Mouse (Mus musculus): ENCODE measurements around the gene Aplp2. TPM values are rescaled to one million over a fixed set of nuclear protein-coding genes. Genes with fewer than 3 reads are reported as not detected.

Aplp2 gene
- total RNA-seq, 1 experiment from 2014 or later = 59.2 TPM

DNA sequence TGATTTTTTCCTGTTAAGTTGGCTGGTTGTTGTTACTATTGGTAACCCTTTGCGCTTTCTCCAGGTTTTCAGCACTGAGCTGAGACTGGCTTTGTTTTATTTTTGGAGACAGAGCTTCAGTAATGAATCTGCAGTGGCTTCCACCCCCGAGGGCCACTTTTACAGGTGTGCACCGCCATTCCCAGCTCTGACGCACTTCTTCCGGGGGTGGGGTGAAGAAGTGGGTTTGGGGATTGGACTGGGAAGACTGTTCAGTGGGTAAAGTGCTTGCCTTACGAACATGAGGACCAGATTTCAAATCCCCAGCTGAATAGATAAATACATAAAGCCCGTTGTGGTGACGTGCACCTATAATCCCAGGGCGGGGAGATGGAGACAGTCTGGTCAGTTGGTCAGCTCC is 23.9 kb upstream of the Aplp2 start:
- ATAC-seq (ENCODE audit: extremely low read depth, insufficient number of reproducible peaks, low FRiP score, poor library complexity, severe bottlenecking) = no peak

DNA sequence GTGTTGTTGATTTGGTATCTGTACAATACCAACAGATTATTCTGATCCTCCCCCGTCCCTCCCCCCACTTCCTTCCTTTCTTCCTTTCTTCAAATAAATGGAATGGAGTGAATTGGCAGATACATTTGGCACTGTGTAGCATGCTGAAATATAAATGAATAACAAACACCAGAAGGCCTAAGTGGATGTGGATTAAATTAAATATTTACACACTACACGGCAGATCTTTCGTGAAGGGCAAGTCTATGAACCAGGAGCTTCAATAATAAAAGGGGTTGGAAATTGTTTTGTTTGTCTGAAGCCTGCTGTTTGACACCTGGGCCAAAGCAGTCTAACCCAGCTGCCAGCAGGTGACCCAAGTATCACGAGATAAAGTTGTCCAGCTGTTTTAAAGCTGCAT is 23.4 kb upstream of the Aplp2 start:
- no peak for ATAC-seq (ENCODE audit: extremely low read depth, insufficient number of reproducible peaks, low FRiP score, poor library complexity, severe bottlenecking)

DNA sequence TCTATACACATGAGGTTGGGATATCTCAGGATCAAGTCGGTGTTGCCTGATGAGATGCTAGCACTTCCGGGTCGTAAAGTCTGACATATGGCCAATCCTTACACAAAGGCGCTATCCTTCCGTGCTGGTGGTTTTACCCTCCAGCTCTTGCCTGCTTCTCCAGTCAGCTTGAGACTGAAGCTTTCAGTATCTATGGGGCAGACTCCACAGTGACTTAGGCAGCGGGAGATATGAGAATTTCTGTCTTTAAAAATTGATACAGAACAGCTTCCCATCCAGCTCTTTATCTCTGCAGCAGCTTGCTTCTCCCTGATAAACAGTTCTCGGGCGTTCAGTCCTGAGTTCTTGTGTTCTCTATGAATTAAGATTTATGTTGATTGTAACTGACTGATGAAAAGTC is 14.9 kb upstream of the Aplp2 start:
- no peak for ATAC-seq (ENCODE audit: extremely low read depth, insufficient number of reproducible peaks, low FRiP score, poor library complexity, severe bottlenecking)

DNA sequence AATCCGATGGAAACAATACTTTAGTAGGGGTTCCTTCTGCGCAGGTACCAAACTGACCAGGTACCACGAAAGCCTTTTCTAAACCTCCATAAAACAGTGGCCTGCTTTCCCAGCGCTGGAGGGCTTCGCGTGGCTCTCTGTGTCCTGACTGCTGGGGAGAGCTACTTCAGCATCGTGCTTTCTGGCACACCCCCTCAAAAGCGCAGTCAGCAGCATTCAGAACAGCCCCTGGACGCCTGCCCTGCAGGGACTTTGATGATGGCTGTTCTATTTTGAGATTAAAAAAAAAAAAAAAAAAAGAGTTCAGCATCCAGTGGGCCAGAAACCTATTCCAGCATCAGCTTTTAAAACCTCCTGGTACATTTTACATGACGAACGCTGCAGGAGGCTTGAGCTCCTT is 14.2 kb upstream of the Aplp2 start:
- no peak for ATAC-seq (ENCODE audit: extremely low read depth, insufficient number of reproducible peaks, low FRiP score, poor library complexity, severe bottlenecking)

DNA sequence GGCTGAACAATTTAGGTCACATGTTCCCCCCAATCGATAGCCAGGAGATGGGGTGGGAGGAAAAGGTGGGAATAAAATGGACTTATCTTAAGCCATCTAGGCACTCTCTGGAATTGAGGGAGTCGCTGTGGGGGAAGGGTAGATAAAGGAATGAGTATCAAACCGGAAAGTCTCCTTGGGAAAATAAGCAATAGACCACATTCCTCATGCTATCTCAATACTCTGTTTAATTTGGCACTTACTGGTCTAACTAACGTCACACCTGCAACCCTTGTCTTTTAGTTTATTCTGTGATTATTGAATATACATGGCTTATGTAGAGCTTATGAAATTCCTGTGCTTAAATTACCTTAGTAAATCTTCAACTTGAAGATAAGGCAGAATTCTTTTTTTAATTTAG is 11.9 kb upstream of the Aplp2 start:
- ATAC-seq (ENCODE audit: extremely low read depth, insufficient number of reproducible peaks, low FRiP score, poor library complexity, severe bottlenecking) = no peak

DNA sequence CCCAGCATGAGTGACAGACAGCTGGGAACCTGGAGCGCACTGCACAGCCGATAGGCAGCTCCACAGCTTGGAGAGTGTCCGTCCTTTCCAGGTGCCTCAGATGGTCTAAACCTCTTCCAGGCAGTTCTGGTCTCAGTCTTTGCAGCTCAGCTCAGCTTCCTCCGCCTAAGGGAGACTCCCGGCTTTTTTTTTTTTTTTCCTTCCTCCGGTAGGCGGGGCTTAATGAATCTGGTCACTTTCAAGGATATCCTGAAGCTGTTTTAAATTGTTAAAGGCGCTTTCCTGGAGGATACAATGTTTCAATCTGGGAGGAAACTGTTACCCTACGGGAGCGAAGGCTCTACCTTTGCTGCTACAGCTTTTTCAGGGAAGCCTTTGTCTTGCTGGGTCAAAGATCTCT is 9.6 kb upstream of the Aplp2 start:
- no peak for ATAC-seq (ENCODE audit: extremely low read depth, insufficient number of reproducible peaks, low FRiP score, poor library complexity, severe bottlenecking)

DNA sequence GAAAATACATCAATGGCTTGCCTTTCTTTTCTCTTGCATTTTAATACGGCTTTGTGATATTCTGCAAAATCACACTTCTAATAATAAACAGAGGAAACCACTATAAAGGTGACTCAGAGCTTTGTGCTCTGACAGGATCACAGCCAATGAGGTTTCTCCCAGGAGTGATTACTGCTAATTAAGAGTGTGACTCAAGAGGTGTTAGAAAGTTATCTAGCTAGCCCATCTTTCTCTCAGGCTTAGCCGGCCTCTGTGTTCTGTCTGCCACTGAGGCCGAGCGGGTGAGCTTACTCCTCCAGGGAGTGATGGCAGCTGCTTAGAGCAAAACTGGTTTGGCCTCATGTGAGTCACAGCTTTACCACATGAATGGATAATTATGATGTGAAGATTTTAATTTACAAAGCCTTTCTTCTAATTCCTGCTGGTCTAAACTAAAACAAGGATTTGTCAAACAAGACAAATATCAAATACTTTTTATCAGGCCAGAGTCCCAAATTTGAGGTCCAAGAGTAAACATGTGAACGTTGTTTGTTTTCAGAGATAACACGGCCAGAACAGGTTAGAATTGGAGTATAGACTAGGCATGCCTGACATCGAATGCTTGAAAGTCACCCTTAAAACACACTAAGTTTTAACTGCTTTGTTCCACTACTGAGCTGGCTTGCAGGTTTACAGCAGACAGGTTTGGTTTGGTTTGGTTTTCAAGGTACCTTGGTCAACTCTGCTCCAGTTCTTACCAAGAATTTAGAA is 6.2 kb upstream of the Aplp2 start:
- no peak for ATAC-seq (ENCODE audit: extremely low read depth, insufficient number of reproducible peaks, low FRiP score, poor library complexity, severe bottlenecking)

DNA sequence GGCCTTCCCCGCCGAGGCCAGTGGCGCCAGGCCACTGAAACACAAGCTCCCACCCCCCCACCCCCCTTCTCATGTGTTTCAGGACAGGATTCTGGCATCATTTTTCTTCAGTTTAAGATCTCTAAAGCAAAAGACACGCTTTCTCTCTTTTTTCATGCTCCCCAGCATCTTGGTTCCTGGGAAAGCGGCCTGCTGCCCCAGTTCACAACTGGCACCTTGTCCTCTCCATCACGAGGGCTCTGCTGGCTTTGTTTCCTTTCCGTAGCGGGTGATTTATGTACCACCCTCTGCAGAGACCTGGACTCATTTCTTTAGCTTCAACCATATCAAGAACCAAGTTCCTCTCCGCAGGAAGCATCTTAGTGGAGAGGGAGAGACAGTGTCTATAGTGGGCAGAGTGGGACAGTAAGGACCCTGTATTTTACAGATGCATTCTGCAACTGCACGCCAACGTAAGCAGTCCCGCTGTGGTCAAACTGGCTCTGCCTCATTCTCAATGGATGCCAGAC is 939 bp upstream of the Aplp2 start:
- ATAC-seq (ENCODE audit: extremely low read depth, insufficient number of reproducible peaks, low FRiP score, poor library complexity, severe bottlenecking) = no peak

DNA sequence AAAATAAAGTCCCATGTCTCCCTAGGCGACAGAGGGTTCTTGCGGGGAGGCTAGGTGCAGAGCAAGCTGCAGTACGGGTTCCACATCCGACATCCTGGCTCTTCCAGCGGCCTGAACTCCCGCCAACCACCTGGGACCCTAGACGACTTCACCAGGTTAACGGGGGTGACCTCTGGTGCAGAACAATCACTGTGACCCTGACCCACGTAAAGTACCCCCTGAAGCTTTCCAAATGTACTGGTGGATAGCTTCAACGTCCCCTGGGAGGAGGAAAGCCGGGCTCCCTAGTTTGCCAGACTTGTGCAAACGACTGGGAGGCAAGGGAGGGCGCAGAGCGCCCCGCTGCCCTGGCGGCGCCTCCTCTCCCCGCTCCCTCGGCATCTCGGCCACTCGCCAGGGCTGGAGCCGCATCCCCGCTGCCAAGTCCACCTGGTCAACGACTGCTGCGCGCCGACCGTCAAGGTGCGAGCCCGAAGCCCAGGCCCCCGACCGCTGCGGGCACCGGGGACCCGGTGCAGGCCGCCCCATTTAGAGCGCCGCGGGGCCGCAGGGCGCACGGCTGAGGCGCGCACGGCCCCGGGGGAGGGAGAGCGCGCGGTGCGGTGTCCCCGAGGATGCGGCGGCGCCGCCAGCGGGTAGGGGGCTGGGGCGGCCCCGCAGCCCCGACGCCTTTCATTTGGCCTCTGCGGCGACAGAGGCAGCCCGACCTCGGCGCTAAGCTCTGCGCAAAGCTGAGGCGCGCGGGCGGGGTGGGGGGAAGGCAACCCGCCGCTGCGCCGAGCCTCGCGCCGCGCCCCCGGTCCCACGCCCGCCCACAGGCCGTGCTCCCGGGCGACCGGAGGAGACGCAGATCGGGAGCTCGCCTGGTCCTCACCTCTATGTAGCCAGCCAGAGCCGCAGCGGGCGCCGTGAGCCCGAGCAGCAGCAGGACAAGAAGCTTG is 596 bp downstream of the Aplp2 start:
- no peak for ATAC-seq (ENCODE audit: extremely low read depth, insufficient number of reproducible peaks, low FRiP score, poor library complexity, severe bottlenecking)

DNA sequence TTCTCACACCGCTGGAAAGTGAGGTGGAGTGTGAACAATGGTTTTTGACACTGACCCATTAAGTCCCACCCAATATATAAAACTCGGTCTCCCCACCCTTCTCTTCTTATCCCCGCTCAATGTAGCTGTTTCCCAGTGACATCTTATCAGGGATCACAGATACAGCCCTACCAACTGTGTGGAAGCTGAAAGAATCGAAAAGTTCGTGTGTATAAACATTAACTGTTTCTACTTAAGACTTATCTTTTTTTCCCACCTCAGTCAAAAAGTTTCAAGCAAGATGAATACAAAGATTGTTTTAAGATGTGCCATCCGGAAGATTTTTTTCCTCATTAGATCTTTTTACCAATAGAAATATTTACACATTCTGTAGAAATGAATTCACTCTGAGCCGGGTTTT is 1.5 kb downstream of the Aplp2 start:
- no peak for ATAC-seq (ENCODE audit: extremely low read depth, insufficient number of reproducible peaks, low FRiP score, poor library complexity, severe bottlenecking)

DNA sequence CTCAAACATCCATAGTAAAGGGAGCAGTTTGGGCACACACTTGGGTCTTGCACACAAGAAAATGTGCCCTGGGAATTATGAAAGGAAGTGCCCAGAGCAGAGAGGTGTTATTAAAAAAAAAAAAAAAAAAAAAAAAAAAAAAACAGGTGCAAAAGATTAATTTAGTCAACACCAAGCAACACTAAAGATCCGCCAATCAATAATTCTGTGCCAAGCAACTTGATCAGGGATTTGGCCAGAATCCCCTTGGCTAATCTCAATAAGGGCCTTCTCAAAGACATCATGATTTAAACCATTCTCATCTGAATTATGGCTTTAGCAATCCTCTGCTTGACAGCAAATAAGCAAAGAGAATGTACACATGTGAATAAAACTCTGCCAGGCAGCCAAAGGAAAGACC is 2.1 kb downstream of the Aplp2 start:
- no peak for ATAC-seq (ENCODE audit: extremely low read depth, insufficient number of reproducible peaks, low FRiP score, poor library complexity, severe bottlenecking)

DNA sequence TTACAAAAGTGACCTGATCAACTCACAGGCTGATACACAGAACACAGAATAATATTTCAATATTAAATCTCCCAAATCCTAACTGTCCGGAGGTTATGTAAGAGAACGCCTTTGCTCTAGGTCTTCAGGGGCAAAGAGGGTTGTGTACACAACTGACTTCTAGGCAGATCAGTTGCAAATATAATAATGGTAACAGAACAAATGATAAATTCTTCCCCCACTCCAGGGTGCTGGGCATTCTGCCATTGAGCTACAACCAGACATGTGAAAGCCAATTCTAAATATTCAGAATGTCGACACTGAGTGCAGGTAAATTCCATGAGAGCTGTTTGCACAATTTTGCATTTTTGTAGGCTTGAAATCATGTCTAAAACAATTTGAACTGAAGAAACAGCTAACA is 3.9 kb downstream of the Aplp2 start:
- ATAC-seq (ENCODE audit: extremely low read depth, insufficient number of reproducible peaks, low FRiP score, poor library complexity, severe bottlenecking) = no peak

DNA sequence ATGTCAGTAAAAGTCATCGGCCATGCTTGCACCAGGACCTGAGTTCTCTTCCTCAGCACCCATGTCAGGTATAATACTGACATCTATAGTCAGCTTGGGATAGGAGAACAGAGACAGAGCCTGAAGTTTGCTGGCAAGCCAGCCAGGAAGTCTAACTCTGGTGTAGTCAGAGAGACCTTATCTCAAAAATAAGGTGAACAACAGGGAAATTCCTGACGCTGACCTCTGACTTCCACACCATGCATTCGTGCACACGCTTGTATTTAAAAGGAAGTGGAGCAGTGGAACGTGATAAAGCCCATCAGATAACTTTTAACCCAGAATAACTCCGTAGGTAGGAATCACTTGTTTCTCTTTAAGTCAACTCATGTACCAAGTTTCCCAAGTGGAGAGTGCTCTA is 6.9 kb downstream of the Aplp2 start:
- no peak for ATAC-seq (ENCODE audit: extremely low read depth, insufficient number of reproducible peaks, low FRiP score, poor library complexity, severe bottlenecking)

DNA sequence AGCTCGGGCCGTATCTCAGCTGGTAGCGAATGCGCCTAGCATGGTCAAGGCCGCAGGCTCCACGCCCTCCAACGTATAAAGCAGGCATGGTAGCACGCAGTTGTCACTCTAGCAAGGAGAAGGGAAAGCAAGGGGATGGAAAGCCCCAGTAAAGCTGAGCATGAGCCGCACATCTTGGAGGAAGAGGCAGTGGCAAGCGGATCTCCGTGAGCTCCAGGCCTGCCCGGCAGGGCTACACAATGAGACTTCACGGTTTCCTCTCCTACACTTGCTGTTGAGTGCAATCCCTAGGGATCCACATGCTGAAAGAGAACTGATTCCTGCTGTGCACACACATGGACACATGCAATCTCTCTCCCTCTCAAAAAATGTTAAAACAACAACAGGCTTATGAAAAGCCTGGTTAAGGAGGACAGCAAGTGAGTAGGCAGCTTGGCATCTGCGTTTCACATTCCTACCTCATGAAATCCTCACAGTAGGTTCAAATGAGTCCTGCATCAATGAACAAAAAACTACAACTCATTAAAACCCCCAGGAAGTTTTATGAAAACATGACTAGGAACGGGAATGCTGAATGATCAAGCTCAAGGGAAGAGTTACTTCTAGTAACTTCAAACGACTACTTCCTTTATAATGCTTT is 7.9 kb downstream of the Aplp2 start:
- no peak for ATAC-seq (ENCODE audit: extremely low read depth, insufficient number of reproducible peaks, low FRiP score, poor library complexity, severe bottlenecking)

DNA sequence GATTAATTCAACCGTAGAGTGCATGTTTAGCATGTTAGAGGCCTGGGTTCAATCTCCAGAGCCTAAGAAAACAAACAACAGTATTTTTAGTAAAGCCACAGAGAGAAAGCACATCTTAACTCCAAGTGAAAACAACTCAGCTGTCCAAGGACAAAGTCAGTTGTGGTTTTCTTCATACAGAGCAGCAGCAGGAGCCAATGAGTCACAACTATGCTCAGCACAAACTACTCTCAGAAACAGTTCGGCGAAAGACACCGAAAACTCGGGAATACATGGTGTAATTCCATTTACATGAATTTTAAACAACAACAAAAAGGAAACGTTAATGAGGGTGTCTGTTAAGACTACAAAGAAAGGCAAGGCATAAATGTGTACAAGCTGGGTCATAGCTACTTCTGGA is 8.5 kb downstream of the Aplp2 start:
- ATAC-seq (ENCODE audit: extremely low read depth, insufficient number of reproducible peaks, low FRiP score, poor library complexity, severe bottlenecking) = no peak

DNA sequence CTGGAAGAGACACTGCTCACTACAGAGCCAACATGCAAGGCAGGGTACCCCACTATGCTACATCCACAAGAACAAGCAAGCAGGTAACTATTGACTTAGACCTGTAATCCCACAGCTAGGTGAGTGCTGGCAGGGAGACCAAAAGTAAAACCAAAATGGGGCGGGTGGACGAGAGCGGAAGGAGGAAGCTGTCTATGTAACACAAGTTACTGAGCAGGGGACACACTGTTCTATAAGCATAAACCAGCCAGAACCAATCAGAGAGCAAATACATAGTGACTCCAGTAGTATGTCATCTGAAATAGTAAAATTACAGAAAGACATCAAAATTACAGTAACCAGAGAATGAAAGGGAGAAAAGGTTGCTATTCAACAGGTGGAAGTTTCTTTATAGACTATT is 13.0 kb downstream of the Aplp2 start:
- peak; percentile 30; the same call in 1 of the 2 replicates for ATAC-seq (ENCODE audit: extremely low read depth, insufficient number of reproducible peaks, low FRiP score, poor library complexity, severe bottlenecking)

DNA sequence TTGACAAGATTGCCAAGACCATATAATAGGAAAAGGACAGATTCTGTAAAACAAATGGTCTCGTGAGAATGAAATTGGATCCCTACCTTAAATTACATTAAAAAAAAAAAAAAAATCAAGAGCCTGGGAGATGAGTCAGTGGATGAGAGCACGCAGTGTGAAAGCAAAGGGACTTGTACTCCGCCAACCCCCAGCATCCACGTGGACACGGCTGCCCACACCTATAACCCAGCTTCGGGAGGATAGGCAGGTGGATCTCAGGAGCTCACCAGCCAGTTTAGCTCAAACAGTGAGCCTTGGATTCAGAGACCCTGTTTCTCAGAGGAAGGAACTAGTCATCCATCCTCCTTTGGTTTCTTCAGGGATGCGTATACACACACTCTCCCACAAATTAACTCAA is 13.8 kb downstream of the Aplp2 start:
- ATAC-seq (ENCODE audit: extremely low read depth, insufficient number of reproducible peaks, low FRiP score, poor library complexity, severe bottlenecking) = no peak

DNA sequence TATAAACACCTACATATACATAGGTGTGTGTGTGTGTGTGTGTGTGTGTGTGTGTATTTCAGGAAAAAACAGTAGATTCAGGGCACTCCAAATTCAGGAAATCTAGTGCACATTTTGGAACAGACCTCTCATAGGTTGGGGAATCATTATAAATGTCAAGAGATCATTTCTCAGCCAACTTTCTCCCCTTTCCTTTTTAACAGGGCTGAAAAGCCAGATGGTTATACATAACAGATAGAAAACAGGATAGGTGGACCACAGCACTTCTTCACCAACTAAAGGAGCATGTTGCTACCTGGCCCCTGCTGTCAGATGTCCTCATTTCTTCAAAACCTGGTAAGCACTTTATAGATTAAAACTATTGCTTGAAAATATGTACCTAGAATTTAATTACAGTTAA is 14.9 kb downstream of the Aplp2 start:
- ATAC-seq (ENCODE audit: extremely low read depth, insufficient number of reproducible peaks, low FRiP score, poor library complexity, severe bottlenecking) = no peak

DNA sequence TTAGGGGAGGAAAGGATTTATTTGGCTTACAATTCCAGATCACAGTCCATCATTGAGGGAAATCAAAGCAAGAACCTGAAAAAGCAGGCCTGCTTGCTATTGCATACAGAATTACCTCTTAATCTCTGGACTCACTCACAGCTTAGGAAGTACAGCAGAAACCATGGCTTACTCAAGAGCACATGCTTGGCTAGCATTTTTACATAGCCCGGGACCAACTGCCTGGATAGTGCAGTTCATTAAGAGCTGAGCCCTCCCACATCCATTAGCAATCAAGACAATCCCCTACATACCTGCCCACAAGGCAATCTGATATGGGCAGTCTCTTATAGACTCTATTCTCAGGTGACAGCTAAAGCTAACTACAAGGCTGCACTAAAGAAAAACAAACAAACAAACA is 16.0 kb downstream of the Aplp2 start:
- ATAC-seq (ENCODE audit: extremely low read depth, insufficient number of reproducible peaks, low FRiP score, poor library complexity, severe bottlenecking) = no peak

DNA sequence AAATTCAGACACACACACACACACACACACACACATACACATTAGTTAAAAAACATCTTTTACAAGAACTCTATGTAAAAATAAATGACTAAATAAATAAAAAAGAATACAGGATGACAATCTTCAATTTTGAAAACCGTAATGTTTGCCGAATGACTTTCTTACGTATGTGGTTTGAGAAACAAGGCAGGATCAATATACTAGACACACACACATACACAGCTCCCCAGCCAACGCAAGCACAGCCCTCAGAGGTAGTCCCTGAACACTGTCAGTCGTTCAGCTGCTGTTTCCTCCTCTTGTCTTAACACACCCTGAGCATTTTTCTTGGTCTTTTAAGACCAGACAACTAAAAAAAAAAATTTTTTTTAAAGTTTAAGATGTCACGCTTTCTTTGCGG is 19.2 kb downstream of the Aplp2 start:
- no peak for ATAC-seq (ENCODE audit: extremely low read depth, insufficient number of reproducible peaks, low FRiP score, poor library complexity, severe bottlenecking)

Data from neutrophil, adult 5-6 weeks (primary cell).